Mouse (Mus musculus): ENCODE measurements at regions not wholly inside any gene's neighbourhood (a gene's known extent, or its start where the extent isn't known, plus 50 kb on each side); places are given as distances from the start of the nearest gene placed in this dataset.

- Histone ChIP-seq H3K4me1 (ENCODE audit: control insufficient read depth, insufficient read depth, low read length) (peaks cover 14% of the 10 kb centered on the region), H3K27ac (ENCODE audit: insufficient read depth, low read depth, low read length) (no peak overlapping the region), H3K4me3 (ENCODE audit: insufficient read depth, low read depth, low read length) (no peak overlapping the region)
- TF ChIP-seq CTCF (IDR thresholded peaks at IDR 0.05; ENCODE audit: insufficient read depth, low read depth, low read length) (no peak), POLR2A (IDR thresholded peaks at IDR 0.05; ENCODE audit: insufficient read depth, low read depth, low read length) (no peak)
- WGBS, result 82% methylated on average over 10 of the region's 10 CpGs
Observed at GRCm38 (mm10) chr10:66904552-66905367, 191.2 kb upstream of the Jmjd1c start.

- Histone ChIP-seq H3K4me3 (ENCODE audit: insufficient read depth, low read depth, low read length) (no peak overlapping the region), H3K4me1 (ENCODE audit: control insufficient read depth, insufficient read depth, low read length) (peaks cover 4% of the 10 kb centered on the region; the same call in 1 of the 2 replicates), H3K27ac (ENCODE audit: insufficient read depth, low read depth, low read length) (no peak overlapping the region)
- 96% methylated on average over 4 of the region's 4 CpGs for WGBS
- TF ChIP-seq CTCF (IDR thresholded peaks at IDR 0.05; ENCODE audit: insufficient read depth, low read depth, low read length) (no peak), POLR2A (IDR thresholded peaks at IDR 0.05; ENCODE audit: insufficient read depth, low read depth, low read length) (no peak)
Observed at GRCm38 (mm10) chr10:66907842-66908241, 188.1 kb upstream of the Jmjd1c start.

- Histone ChIP-seq H3K27ac (ENCODE audit: insufficient read depth, low read depth, low read length) (no peak overlapping the region), H3K4me1 (ENCODE audit: control insufficient read depth, insufficient read depth, low read length) (peaks cover 13% of the 10 kb centered on the region), H3K4me3 (ENCODE audit: insufficient read depth, low read depth, low read length) (no peak overlapping the region)
- TF ChIP-seq POLR2A (IDR thresholded peaks at IDR 0.05; ENCODE audit: insufficient read depth, low read depth, low read length) (no peak), CTCF (IDR thresholded peaks at IDR 0.05; ENCODE audit: insufficient read depth, low read depth, low read length) (peak; percentile 63)
- WGBS, result 14% methylated on average over 12 of the region's 12 CpGs
Observed at GRCm38 (mm10) chr10:66909204-66909889, 186.6 kb upstream of the Jmjd1c start.

- Histone ChIP-seq H3K4me3 (ENCODE audit: insufficient read depth, low read depth, low read length) (no peak overlapping the region), H3K27ac (ENCODE audit: insufficient read depth, low read depth, low read length) (no peak overlapping the region), H3K4me1 (ENCODE audit: control insufficient read depth, insufficient read depth, low read length) (peaks cover 14% of the 10 kb centered on the region)
- 83% methylated on average over 17 of the region's 17 CpGs for WGBS
- no peak for TF ChIP-seq POLR2A (IDR thresholded peaks at IDR 0.05; ENCODE audit: insufficient read depth, low read depth, low read length)
- TF ChIP-seq CTCF (IDR thresholded peaks at IDR 0.05; ENCODE audit: insufficient read depth, low read depth, low read length), result no peak
Observed at GRCm38 (mm10) chr10:66909905-66910681, 185.8 kb upstream of the Jmjd1c start.

GRCm38 (mm10) chr10:66911261-66911911 is 184.5 kb upstream of the Jmjd1c start:
- no peak overlapping the region for H3K4me3 ChIP-seq (ENCODE audit: insufficient read depth, low read depth, low read length)
- H3K27ac ChIP-seq (ENCODE audit: insufficient read depth, low read depth, low read length), result no peak overlapping the region
- peaks cover 16% of the 10 kb centered on the region for H3K4me1 ChIP-seq (ENCODE audit: control insufficient read depth, insufficient read depth, low read length)
- 81% methylated on average over 10 of the region's 10 CpGs for WGBS
- no peak for TF ChIP-seq POLR2A (IDR thresholded peaks at IDR 0.05; ENCODE audit: insufficient read depth, low read depth, low read length)
- no peak for TF ChIP-seq CTCF (IDR thresholded peaks at IDR 0.05; ENCODE audit: insufficient read depth, low read depth, low read length)

GRCm38 (mm10) chr10:66912440-66912839 is 183.5 kb upstream of the Jmjd1c start:
- H3K4me1 ChIP-seq (ENCODE audit: control insufficient read depth, insufficient read depth, low read length), result peaks cover 16% of the 10 kb centered on the region
- H3K27ac ChIP-seq (ENCODE audit: insufficient read depth, low read depth, low read length), result no peak overlapping the region
- 91% methylated on average over 4 of the region's 4 CpGs for WGBS
- no peak overlapping the region for H3K4me3 ChIP-seq (ENCODE audit: insufficient read depth, low read depth, low read length)
- TF ChIP-seq CTCF (IDR thresholded peaks at IDR 0.05; ENCODE audit: insufficient read depth, low read depth, low read length) (no peak), POLR2A (IDR thresholded peaks at IDR 0.05; ENCODE audit: insufficient read depth, low read depth, low read length) (no peak)

- TF ChIP-seq POLR2A (IDR thresholded peaks at IDR 0.05; ENCODE audit: insufficient read depth, low read depth, low read length), result no peak
- no peak for TF ChIP-seq CTCF (IDR thresholded peaks at IDR 0.05; ENCODE audit: insufficient read depth, low read depth, low read length)
- H3K4me1 ChIP-seq (ENCODE audit: control insufficient read depth, insufficient read depth, low read length), result peaks cover 16% of the 10 kb centered on the region
- WGBS, result 81% methylated on average over 14 of the region's 14 CpGs
Observed at GRCm38 (mm10) chr10:66913187-66913586, 182.7 kb upstream of the Jmjd1c start.

GRCm38 (mm10) chr10:66913627-66914026 is 182.3 kb upstream of the Jmjd1c start:
- Histone ChIP-seq H3K4me3 (ENCODE audit: insufficient read depth, low read depth, low read length) (no peak overlapping the region), H3K27ac (ENCODE audit: insufficient read depth, low read depth, low read length) (no peak overlapping the region), H3K4me1 (ENCODE audit: control insufficient read depth, insufficient read depth, low read length) (peaks cover 16% of the 10 kb centered on the region)
- 56% methylated on average over 8 of the region's 8 CpGs for WGBS
- no peak for TF ChIP-seq CTCF (IDR thresholded peaks at IDR 0.05; ENCODE audit: insufficient read depth, low read depth, low read length)

More at GRCm38 (mm10) chr10:66913187-66913586, 182.7 kb upstream of the Jmjd1c start:
- Histone ChIP-seq H3K4me3 (ENCODE audit: insufficient read depth, low read depth, low read length) (no peak overlapping the region), H3K27ac (ENCODE audit: insufficient read depth, low read depth, low read length) (no peak overlapping the region)
